Mouse (Mus musculus) cortical plate, adult 2 months (tissue): ENCODE measurements around the gene Dpy19l2. TPM values are rescaled to one million over a fixed set of nuclear protein-coding genes. Genes with fewer than 3 reads are reported as not detected.

ENCODE experiments used
- H3K27ac ChIP-seq: fragments of 200-500 bp; 2 replicates; pipeline ENCODE4 v1.5.1; 2012; ENCODE audit warnings: low read length, control low read depth, inconsistent platforms; ENCODE audit not compliant: insufficient read depth
- H3K4me1 ChIP-seq: fragments of 200-500 bp; 2 replicates; pipeline ENCODE4 v1.6.1; 2011; ENCODE audit warnings: low read length; ENCODE audit not compliant: control insufficient read depth, insufficient read depth
- H3K4me3 ChIP-seq: fragments of 200-500 bp; 2 replicates; pipeline ENCODE4 v1.5.1; 2011; ENCODE audit warnings: mild to moderate bottlenecking, low read length, control low read depth; ENCODE audit not compliant: insufficient read depth
- CTCF ChIP-seq: fragments of 200-500 bp; IDR thresholded peaks from 2 replicates; pipeline ENCODE4 v1.5.1; 2011; ENCODE audit warnings: mild to moderate bottlenecking, control low read depth, low read length; ENCODE audit not compliant: insufficient read depth; ENCODE audit errors: extremely low read depth
- POLR2A ChIP-seq: fragments of 200-500 bp; IDR thresholded peaks from 2 replicates; pipeline ENCODE4 v1.6.1; 2011; ENCODE audit warnings: mild to moderate bottlenecking, low read length, control low read depth; ENCODE audit not compliant: insufficient read depth; ENCODE audit errors: extremely low read depth
- polyA plus RNA-seq: library from polyadenylated mRNA; depleted of rRNA; stranded (reverse); fragments of >200 nt; gene quantifications from 2 replicates; pipeline ENCODE4 v1.2.3, GENCODE M21; 2012; rRNA removed

Dpy19l2 gene
- polyA plus RNA-seq, 1 experiment = 0.13 TPM

DNA sequence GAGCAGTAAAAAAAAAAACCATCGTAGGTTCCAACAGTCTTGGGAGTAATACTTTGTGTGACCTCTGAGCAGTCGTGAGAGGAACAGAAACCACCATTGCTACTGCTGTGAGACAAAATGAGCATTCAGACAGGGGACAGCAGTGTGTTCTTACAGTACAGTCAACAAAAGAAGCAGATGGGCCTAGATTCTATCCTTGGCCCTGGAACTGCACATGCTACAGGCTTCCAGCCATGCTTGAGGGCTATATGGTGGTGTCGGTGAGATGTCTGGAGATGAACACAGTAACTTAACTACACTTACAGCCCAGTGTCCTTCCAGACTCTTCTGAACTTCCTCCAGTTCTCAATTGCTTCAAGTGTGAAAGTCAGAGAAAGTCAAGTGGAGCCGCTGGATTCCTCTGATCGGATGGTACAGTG, 184.0 kb downstream of the Dpy19l2 start:
- H3K27ac ChIP-seq = no peak overlapping the region
- no peak overlapping the region for H3K4me3 ChIP-seq
- TF ChIP-seq POLR2A (no peak), CTCF (no peak)
- no peaks in the 10 kb centered on the region; the same call in 1 of the 2 replicates for H3K4me1 ChIP-seq

DNA sequence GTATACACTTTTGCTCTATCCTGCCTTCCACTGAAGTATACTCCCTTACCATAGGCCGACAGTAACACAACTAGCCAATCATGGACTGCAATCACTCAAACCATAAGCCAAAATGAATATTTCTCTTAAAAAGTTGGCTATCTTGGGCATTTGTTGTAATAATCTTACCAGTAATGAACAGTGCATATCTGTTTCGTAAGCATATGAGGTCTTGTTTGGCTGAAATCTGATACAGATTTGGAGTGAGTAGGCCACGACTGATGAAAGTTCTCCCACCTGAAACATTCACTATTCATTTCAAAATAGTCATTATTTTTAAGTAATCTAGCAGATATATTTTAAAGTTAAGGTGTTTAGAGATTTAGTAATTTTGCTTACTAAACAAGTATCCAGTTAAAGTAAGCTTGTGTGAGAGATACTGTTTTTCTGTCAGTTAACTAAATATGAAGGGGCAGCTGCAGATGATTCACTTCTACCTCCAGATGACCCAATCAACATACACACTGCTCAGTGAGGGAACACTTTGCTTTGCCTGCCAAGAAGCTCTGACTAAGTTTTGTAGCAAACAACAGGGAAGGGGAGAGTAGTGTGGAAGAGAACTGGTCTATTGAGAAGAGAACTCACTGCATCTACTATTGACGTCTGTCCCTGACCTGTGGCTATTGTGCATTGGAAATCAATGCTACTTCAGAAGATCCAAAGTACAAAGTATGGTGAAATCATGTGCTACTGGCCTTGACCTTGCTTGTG, 184.5 kb downstream of the Dpy19l2 start:
- Histone ChIP-seq H3K4me1 (no peaks in the 10 kb centered on the region; the same call in 1 of the 2 replicates), H3K4me3 (no peak overlapping the region), H3K27ac (no peak overlapping the region)
- TF ChIP-seq CTCF (no peak), POLR2A (no peak)

DNA sequence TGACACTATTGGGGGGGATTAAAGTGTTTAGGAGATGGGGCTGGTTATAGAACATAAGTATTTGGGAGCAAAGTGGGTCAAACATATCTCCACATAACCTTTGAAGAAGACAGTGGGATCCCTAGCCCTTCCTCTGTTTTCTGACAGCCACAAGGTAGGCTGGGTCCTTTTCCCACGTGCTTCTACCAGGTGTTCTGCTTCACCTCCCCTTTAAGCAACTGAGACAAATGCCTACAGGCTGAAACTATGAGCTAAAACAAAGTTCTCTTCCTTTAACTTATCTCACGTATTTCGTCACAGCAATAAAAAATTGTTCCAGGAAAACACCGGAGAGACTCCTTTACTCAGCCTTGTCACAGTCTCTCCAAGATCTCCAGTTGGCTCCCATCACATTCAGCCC, 187.2 kb downstream of the Dpy19l2 start:
- Histone ChIP-seq H3K4me1 (no peaks in the 10 kb centered on the region; the same call in 1 of the 2 replicates), H3K4me3 (no peak overlapping the region), H3K27ac (no peak overlapping the region)
- no peak for TF ChIP-seq POLR2A
- TF ChIP-seq CTCF = no peak

Other genes with a start within 250 kb of the Dpy19l2 start
- gene Dpy19l1, start 193.2 kb downstream of the Dpy19l2 start, polyA plus RNA-seq = 80.4 and 81.5 TPM in 2 replicates
- gene Cypt4, start 71.1 kb downstream of the Dpy19l2 start, polyA plus RNA-seq = not detected in 2 replicates
- not detected in 2 replicates for gene Tbx20, start 78.0 kb upstream of the Dpy19l2 start, polyA plus RNA-seq